Mouse (Mus musculus) spleen, adult 2 months (tissue): ENCODE measurements around the gene Med4. TPM values are rescaled to one million over a fixed set of nuclear protein-coding genes. Genes with fewer than 3 reads are reported as not detected.

Source experiments
- DNase-seq, 2 experiments: peaks; one replicate each; pipeline versions ENCODE4 v3.0.0 to v3.0.0-alpha.2; 2012 to 2021; ENCODE audit warnings: low spot score in 2 of 2, low read depth in 1 of 2
- H3K27ac ChIP-seq: fragments of 200-500 bp; 2 replicates; pipeline ENCODE4 v1.5.1; 2012; ENCODE audit warnings: low read length, inconsistent platforms; ENCODE audit not compliant: insufficient read depth
- H3K27me3 ChIP-seq: fragments of 200-500 bp; 2 replicates; pipeline ENCODE4 v1.6.1; 2012; ENCODE audit warnings: mild to moderate bottlenecking, moderate library complexity, low read length, inconsistent platforms; ENCODE audit not compliant: control insufficient read depth, insufficient read depth
- H3K36me3 ChIP-seq: fragments of 200-500 bp; 2 replicates; pipeline ENCODE4 v1.6.1; 2012; ENCODE audit warnings: mild to moderate bottlenecking, low read length, inconsistent platforms; ENCODE audit not compliant: control insufficient read depth, insufficient read depth
- H3K4me1 ChIP-seq: fragments of 200-500 bp; 2 replicates; pipeline ENCODE4 v1.6.1; 2011; ENCODE audit warnings: inconsistent platforms; ENCODE audit not compliant: control insufficient read depth, insufficient read depth, insufficient read length
- H3K4me3 ChIP-seq: fragments of 200-500 bp; 2 replicates; pipeline ENCODE4 v1.5.1; 2011; ENCODE audit warnings: mild to moderate bottlenecking, inconsistent platforms; ENCODE audit not compliant: insufficient read depth, insufficient read length; ENCODE audit errors: extremely low read depth
- CTCF ChIP-seq: fragments of 200-500 bp; IDR thresholded peaks from 2 replicates; pipeline ENCODE4 v1.5.1; 2011; ENCODE audit warnings: mild to moderate bottlenecking, inconsistent platforms; ENCODE audit not compliant: insufficient read depth, insufficient read length, insufficient replicate concordance; ENCODE audit errors: extremely low read depth
- POLR2A ChIP-seq: fragments of 200-500 bp; IDR thresholded peaks from 2 replicates; pipeline ENCODE4 v1.6.1; 2011; ENCODE audit warnings: low read depth, low read length, inconsistent platforms
- WGBS: fragments of 180-500 bp; shearing (Covaris S2); methylation state at CpG from one replicate; pipeline ENCODE4 v1.1.7; 2018; 5-methylcytosine and 5-hydroxymethylcytosine counted together
- polyA plus RNA-seq: library from polyadenylated mRNA; depleted of rRNA; stranded (reverse); fragments of >200 nt; gene quantifications from 2 replicates; pipeline ENCODE4 v1.2.3, GENCODE M21; 2012; rRNA removed

Med4 gene
- 8.4 and 9.4 TPM in 2 replicates for polyA plus RNA-seq

GRCm38 (mm10) chr14:73509765-73510423, at the start of gene Med4:
Med4 (plus strand) TSS chr14:73510025.
- TF ChIP-seq POLR2A: peak; percentile 39; the same call in 1 of the 2 replicates
- TF ChIP-seq CTCF: peak; percentile 100
- peak within 1 kb of the TSS; percentile 81 for H3K4me3 ChIP-seq
- no peak within 1 kb of the TSS; the same call in 1 of the 2 replicates for H3K27ac ChIP-seq
- 1% methylated on average over 41 of the region's 41 CpGs for WGBS
- no peaks in the 10 kb centered on the region for H3K27me3 ChIP-seq
- H3K4me1 ChIP-seq: peaks cover 6% of the 10 kb centered on the region
- DNase-seq: peak; percentile 81 to 87
- H3K36me3 ChIP-seq: peaks cover 7% of the 10 kb centered on the region; the same call in 1 of the 2 replicates

DNA sequence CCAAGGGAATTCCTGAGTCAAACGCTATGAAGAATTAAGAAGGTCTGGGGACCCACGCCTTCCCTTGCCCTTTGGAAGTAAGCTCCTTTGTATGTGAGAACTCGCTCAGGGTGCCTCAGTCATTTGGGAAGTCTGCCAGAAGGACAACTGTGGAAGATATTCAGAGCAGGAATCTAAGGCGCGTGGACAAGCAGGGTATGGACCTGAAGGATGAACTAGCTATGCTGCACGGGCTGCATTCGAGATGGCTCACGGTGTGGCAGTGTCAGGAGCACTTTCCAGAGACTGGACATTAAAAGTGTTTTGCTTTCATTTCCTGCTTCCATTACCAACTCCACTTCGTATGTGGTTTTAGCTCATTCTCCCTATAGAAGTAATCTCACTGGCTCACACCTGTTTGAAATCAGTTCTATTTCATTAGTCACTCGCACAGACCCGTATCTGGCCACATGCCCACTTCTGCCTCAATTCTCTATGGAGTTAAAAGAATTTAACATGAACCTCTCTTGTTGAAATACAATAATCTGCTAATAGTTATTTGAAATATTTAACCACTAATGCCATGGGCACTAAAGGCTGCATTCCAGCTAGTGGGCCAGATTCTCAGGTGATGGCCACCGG, 49.2 kb upstream of the Med4 start:
- no peaks in the 10 kb centered on the region for H3K27me3 ChIP-seq
- WGBS: 85% methylated on average over 12 of the region's 12 CpGs
- H3K4me3 ChIP-seq: no peak overlapping the region

GRCm38 (mm10) chr14:73462211-73462610, 47.6 kb upstream of the Med4 start:
- H3K4me1 ChIP-seq: no peaks in the 10 kb centered on the region
- no peak overlapping the region for H3K27ac ChIP-seq
- DNase-seq: no peak
- H3K27me3 ChIP-seq: no peaks in the 10 kb centered on the region
- H3K36me3 ChIP-seq: no peaks in the 10 kb centered on the region
- no peak overlapping the region for H3K4me3 ChIP-seq
- WGBS: 94% methylated on average over 4 of the region's 4 CpGs
- no peak for TF ChIP-seq CTCF
- TF ChIP-seq POLR2A: no peak

More for the DNA sequence above, 49.2 kb upstream of the Med4 start:
- no peaks in the 10 kb centered on the region for H3K4me1 ChIP-seq
- no peak overlapping the region for H3K27ac ChIP-seq
- no peak for DNase-seq
- H3K36me3 ChIP-seq: no peaks in the 10 kb centered on the region
- TF ChIP-seq CTCF (no peak), POLR2A (no peak)

GRCm38 (mm10) chr14:73467697-73468096, 42.1 kb upstream of the Med4 start:
- no peak overlapping the region for H3K27ac ChIP-seq
- H3K36me3 ChIP-seq: no peaks in the 10 kb centered on the region
- TF ChIP-seq POLR2A (no peak), CTCF (no peak)
- H3K4me1 ChIP-seq: no peaks in the 10 kb centered on the region
- H3K27me3 ChIP-seq: no peaks in the 10 kb centered on the region
- DNase-seq: no peak
- WGBS: 88% methylated on average over 6 of the region's 6 CpGs
- no peak overlapping the region for H3K4me3 ChIP-seq

- Histone ChIP-seq H3K27me3 (no peaks in the 10 kb centered on the region), H3K4me3 (no peak overlapping the region), H3K36me3 (no peaks in the 10 kb centered on the region), H3K27ac (no peak overlapping the region), H3K4me1 (no peaks in the 10 kb centered on the region)
- 95% methylated on average over 7 of the region's 7 CpGs for WGBS
- TF ChIP-seq CTCF: no peak
- no peak for TF ChIP-seq POLR2A
- no peak for DNase-seq
Measured at GRCm38 (mm10) chr14:73469506-73469905, 40.3 kb upstream of the Med4 start.

- Histone ChIP-seq H3K36me3 (no peaks in the 10 kb centered on the region), H3K27me3 (no peaks in the 10 kb centered on the region), H3K27ac (no peak overlapping the region), H3K4me1 (no peaks in the 10 kb centered on the region), H3K4me3 (no peak overlapping the region)
- no peak for TF ChIP-seq POLR2A
- no peak for DNase-seq
- 37% methylated on average over 8 of the region's 8 CpGs for WGBS
Measured at GRCm38 (mm10) chr14:73470593-73470992, 39.2 kb upstream of the Med4 start.

- WGBS: 71% methylated on average over 7 of the region's 7 CpGs
- H3K27ac ChIP-seq: no peak overlapping the region
- TF ChIP-seq POLR2A (no peak), CTCF (no peak)
Measured at GRCm38 (mm10) chr14:73472205-73472604, 37.6 kb upstream of the Med4 start.

More at GRCm38 (mm10) chr14:73472205-73472604, 37.6 kb upstream of the Med4 start:
- DNase-seq: no peak
- Histone ChIP-seq H3K27me3 (no peaks in the 10 kb centered on the region), H3K4me3 (no peak overlapping the region), H3K4me1 (no peaks in the 10 kb centered on the region), H3K36me3 (no peaks in the 10 kb centered on the region)
